Mouse (Mus musculus) myocyte (in vitro differentiated cells): ENCODE results near the gene Dpp6.

Experiments used
- E2F4 ChIP-seq: IDR thresholded peaks from one replicate; pipeline ENCODE4 v1.6.1; 2011; ENCODE audit warnings: mild to moderate bottlenecking, control low read depth, moderate library complexity; ENCODE audit not compliant: insufficient read depth
- POLR2A ChIP-seq: IDR thresholded peaks from one replicate; pipeline ENCODE4 v1.6.1; 2011; ENCODE audit warnings: low read depth, mild to moderate bottlenecking, control low read depth, moderate library complexity; ENCODE audit not compliant: insufficient read length
- USF1 ChIP-seq: IDR thresholded peaks from one replicate; pipeline ENCODE4 v1.6.1; 2011; ENCODE audit warnings: low read depth, mild to moderate bottlenecking, control low read depth, moderate library complexity

DNA sequence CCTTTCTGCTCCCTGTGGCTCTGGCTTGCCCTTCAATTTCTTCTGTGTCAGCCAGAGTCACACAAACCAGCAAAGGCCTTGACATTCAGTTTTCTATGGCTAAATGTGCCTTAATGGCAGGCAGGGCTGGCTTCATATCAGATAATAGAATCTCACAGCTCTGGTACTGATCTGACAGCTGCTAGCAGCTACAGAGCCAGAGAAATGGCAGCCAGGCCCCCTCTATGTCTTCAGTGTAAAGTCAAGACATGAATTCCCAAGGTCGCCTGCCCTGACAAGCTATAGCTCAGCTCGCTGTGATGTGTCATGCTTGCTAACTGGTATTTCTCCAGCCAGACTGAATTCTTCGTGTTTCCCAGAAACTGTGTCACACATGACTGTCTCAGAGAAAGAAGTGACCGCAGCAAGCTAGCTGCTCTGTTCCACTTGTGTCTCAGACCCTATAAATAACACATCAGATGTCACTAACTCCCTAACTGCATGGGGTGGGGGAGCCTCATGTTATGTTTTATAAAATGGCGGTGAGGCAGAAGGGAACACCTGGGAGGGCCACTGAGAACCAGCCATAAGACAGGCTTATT lies 915.4 kb downstream of the Dpp6 start:
- TF ChIP-seq USF1 (no peak), POLR2A (no peak), E2F4 (no peak)
